9 mouse cellular contexts compared by ENCODE assay signal in the genomic region with DNA sequence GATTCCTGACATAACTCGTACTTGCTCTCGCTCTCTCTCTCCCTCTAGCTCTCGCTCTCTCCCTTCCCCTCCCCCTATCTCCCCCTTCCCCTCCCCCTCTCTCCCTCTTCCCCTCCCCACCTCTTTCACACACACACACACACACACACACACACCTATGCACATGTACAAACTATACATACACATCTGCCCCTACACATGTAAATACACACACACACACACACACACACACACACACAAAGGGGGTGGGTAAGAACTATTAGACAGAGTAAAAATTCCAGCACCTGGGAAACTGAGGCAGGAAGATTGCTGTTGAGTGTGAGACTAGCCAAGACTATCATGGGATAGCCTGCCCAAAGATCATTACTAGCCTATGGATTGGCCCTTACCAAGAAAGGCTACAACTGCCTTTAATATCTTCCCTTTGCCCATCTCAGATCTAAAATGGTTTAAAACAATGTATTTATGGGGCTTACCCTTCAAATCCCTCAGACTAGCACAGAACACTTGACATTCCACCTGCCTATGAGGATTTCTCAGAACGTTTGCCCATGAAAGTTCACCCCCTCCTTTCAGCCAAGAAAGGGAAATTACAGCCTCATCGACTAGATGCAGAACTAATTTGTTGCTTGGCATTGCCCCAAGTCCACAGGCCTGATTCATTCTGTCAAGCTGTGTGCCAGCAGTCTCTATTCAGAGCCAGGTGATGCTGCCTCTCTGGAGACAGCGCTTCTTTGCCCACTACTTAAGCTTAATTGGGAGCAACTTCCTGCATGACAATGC.
DNase-seq lines count a peak whose midpoint lies in the region; ATAC-seq and TF ChIP-seq lines count a peak whose summit lies in the region.
"Had no signal": no experiment of that assay in that cellular context is flagged by ENCODE, and none has a peak within 500 bp of the region (broad histone marks: within the 10 kb centered on the region; RNA-seq: fewer than 3 reads in every experiment).

No protein-coding gene starts in this region.

- no peak for TF ChIP-seq POLR2A in brain, embryonic 14.5 days (IDR thresholded peaks at IDR 0.05; ENCODE audit: borderline replicate concordance, extremely low read depth, insufficient read depth, insufficient read length, poor library complexity, severe bottlenecking)

- DNase-seq in adrenal gland, postnatal 36 days, result peak; percentile 11 to 12
- DNase-seq in adrenal gland, adult 18-20 months (ENCODE audit: low spot score in 2 of 2), result no peak
- DNase-seq in brain, embryonic 14.5 days (ENCODE audit: low read depth), result peak; percentile 96
- DNase-seq in lung, postnatal 36 days, result no peak
- no peak for DNase-seq in B cell, adult 2 months
- no peak for DNase-seq in embryo, embryonic 9.5 days (ENCODE audit: extremely low spot score)
- DNase-seq: gastrocnemius, postnatal 36 days had no signal

- no peak for TF ChIP-seq CTCF in brain, embryonic 14.5 days (IDR thresholded peaks at IDR 0.05; ENCODE audit: borderline replicate concordance, extremely low read depth, insufficient read depth, insufficient read length)

- H3K4me2 ChIP-seq in forebrain, embryonic 16.5 days (ENCODE audit: low read length), result no peak overlapping the region
- no peak overlapping the region for H3K4me2 ChIP-seq in midbrain, embryonic 16.5 days (ENCODE audit: low read length)

- no peaks in the 10 kb centered on the region for H3K9me3 ChIP-seq in forebrain, embryonic 16.5 days (ENCODE audit: control insufficient read depth, low read length)
- H3K9me3 ChIP-seq in midbrain, embryonic 16.5 days (replicated peaks; ENCODE audit: control insufficient read depth, low read length, poor library complexity, severe bottlenecking), result no peaks in the 10 kb centered on the region

- H3K36me3 ChIP-seq in forebrain, embryonic 16.5 days (ENCODE audit: control insufficient read depth, insufficient read depth), result no peaks in the 10 kb centered on the region
- no peaks in the 10 kb centered on the region for H3K36me3 ChIP-seq in midbrain, embryonic 16.5 days (ENCODE audit: control insufficient read depth, insufficient read depth, low read length)

- WGBS in forebrain, embryonic 16.5 days, result 50% methylated on average over 6 of the region's 6 CpGs
- WGBS in midbrain, embryonic 16.5 days, result 54% methylated on average over 6 of the region's 6 CpGs

- no peaks in the 10 kb centered on the region for H3K27me3 ChIP-seq in forebrain, embryonic 16.5 days (replicated peaks; ENCODE audit: control insufficient read depth, insufficient read depth, low read length)
- H3K27me3 ChIP-seq in midbrain, embryonic 16.5 days (ENCODE audit: control insufficient read depth, insufficient read depth, low read depth, low read length), result no peaks in the 10 kb centered on the region

- H3K4me1 ChIP-seq in forebrain, embryonic 16.5 days (replicated peaks; ENCODE audit: control insufficient read depth, insufficient read depth, low read length), result peaks cover 9% of the 10 kb centered on the region
- H3K4me1 ChIP-seq in midbrain, embryonic 16.5 days (ENCODE audit: control insufficient read depth, insufficient read depth, low read length), result peaks cover 7% of the 10 kb centered on the region; the same call in 1 of the 2 replicates

- H3K9ac ChIP-seq in forebrain, embryonic 16.5 days (replicated peaks; ENCODE audit: low read depth, low read length), result no peak overlapping the region
- H3K9ac ChIP-seq in midbrain, embryonic 16.5 days (ENCODE audit: low read depth, low read length), result no peak overlapping the region

- H3K27ac ChIP-seq in forebrain, embryonic 16.5 days (ENCODE audit: low read length), result no peak overlapping the region
- H3K27ac ChIP-seq in midbrain, embryonic 16.5 days (ENCODE audit: low read length), result peak overlapping the region; percentile 38; the same call in 1 of the 2 replicates

- peak; percentile 90 for ATAC-seq in forebrain, embryonic 16.5 days
- ATAC-seq in midbrain, embryonic 16.5 days, result peak; percentile 81

- no peak overlapping the region for H3K4me3 ChIP-seq in forebrain, embryonic 16.5 days (replicated peaks; ENCODE audit: low read length)
- no peak overlapping the region for H3K4me3 ChIP-seq in midbrain, embryonic 16.5 days (ENCODE audit: low read depth, low read length)

Comparison
In these comparisons a context has a peak if more than half of its experiments do, and no peak if none do; other contexts are left out.
1. DNase-seq: peak in adrenal gland, postnatal 36 days (2 of 2) and brain, embryonic 14.5 days (single experiment); none in adrenal gland, adult 18-20 months (0 of 2), lung, postnatal 36 days (single experiment), B cell, adult 2 months (0 of 2) and embryo, embryonic 9.5 days (single experiment).